Mouse (Mus musculus) CH12.LX (cell line): ENCODE results near the gene Cog1.

Experiments used
- CTCF ChIP-seq, 2 experiments: IDR thresholded peaks in 1 of 2; conservative IDR thresholded peaks in 1 of 2; 2 replicates each; pipeline ENCODE4 v1.5.1; 2011 to 2012; ENCODE audit warnings: low read depth in 2 of 2, low read length in 2 of 2, improper control_type of control experiment in 1 of 2, inconsistent platforms in 1 of 2, mild to moderate bottlenecking in 1 of 2, moderate library complexity in 1 of 2
- TCF12 ChIP-seq: IDR thresholded peaks from 2 replicates; pipeline ENCODE4 v1.6.1; 2014; ENCODE audit warnings: low read depth, mild to moderate bottlenecking, inconsistent platforms, low read length, improper control_type of control experiment

DNA sequence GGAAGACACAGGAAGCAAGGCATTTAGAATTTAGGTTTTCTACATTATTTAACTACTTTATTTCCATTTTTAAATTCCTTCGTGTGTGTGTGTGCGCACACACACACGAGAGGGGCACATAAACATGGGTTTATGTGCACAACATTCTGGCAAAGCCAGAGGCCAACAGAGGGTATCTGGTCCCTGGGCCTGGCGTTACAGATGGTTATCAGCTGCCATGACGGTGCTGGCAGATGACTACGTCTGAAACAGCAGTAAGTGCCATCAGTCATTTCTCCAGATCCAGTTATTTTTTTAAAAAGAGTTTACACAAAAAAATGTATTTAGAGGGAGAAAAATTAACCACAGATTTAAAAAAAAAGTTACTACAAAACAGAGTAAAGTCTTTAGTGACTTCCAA is 17.2 kb downstream of the Cog1 start:
- TF ChIP-seq TCF12 (no peak), CTCF (conservative IDR thresholded peaks at IDR 0.05 in 1 of 2, IDR thresholded peaks at IDR 0.05 in 1 of 2; ENCODE audit: low read depth in 2 of 2, low read length in 2 of 2) (no peak)
